Mouse (Mus musculus) fat pad, adult 2 months (tissue): ENCODE results near the gene Nsf.
"Not testable (repeated sequence)": the region's sequence is repeated elsewhere in the genome, so short reads cannot be mapped to it uniquely, and the experiment has no call there.

Experiments
- DNase-seq: peaks from one replicate; pipeline ENCODE4 v3.0.0-alpha.2; 2011; ENCODE audit warnings: low read depth, low spot score; ENCODE audit errors: extremely low read depth

Nsf gene

DNA sequence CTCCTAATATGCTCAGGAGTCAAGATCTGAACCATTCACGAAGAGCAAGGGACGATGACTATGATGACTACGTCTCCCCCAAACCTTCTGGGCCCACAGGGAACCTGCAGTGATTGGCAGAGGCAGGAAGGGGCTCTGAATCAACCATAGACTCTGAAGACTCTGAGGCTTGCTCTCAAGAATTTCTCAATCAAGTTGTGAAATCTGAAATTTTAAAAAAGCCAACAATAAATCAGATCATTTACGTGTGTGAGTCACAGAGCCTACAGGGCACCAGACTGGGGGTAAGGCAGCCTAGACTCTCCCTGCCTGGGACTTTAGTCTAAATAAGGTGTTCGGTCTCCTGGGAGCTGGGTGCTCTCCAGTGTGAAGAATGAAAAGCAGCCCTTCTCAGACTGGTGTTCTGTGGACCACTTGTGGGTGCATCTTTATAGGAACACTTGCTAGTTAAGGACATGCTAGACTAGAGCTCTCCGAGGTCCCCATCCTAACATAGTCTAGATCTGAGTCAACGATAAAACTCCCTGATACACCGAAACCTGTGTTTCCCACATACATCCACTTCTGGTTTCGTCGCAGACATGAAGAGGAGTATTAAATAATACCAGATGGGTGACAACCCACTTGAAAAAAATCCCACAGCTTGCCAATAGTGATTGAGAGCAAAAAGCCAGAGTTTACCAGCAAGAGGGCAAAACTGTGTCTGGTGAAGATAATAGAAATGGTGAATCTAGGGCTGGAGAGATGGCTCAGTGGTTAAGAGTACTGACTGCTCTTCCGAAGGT is 56.7 kb downstream of the Nsf start:
- no peak for DNase-seq

DNA sequence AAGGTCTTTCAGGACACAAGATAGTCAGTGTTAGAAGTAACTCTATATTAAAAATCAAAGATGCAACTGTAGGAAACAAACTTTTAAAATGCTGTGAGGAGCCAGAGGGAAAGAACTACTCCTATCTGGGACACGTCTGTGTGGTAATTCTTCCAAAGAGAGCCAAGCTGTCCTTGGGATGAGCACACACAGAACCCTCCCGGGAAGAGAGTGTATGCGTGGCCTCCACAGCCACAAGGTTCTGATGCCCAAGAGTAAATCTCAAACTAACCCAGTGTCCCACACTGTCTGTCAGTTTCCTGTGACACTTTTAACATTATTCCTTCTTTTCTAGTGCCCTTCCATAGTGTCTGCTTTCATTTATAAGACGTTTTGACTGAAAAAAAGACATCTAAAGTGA is 57.8 kb downstream of the Nsf start:
- DNase-seq, result no peak

DNA sequence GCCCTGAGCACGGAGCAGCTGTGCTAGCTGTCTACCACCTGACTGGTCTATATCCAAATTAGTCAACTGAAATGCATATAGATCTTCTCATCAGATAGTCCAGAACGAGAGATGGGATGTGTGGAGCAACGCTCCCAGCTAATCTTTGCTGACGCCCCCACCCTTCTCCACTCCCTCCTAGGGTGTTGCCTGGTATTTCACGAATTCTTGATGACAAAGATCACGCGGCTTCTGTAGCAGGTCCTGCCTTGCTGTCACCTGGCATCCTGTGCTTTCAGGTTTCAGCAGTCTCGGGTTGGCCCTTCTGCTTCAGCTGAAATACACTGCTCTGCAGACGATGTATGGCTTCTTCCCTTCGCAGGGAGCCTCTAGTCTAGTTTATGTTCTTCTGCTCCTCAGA is 61.0 kb downstream of the Nsf start:
- no peak for DNase-seq

DNA sequence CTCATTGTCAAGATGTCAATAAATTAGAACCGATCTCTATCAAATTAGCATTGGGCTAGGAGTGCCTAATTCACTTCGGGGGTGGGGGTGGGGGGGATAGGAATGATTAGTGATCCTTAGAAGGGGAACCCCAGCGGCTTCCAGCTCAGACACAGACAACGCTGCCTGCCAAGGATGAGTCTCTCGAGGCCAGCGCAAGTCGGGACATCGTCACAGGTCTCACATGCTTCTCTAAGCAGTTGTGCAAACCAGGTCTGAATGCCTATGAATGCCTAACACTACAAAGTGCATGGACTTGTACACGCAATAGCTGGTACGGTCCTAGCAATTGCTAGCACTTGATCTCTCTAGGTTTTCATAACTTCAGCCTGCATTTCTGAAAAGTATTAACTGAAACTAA is 62.1 kb downstream of the Nsf start:
- no peak for DNase-seq

DNA sequence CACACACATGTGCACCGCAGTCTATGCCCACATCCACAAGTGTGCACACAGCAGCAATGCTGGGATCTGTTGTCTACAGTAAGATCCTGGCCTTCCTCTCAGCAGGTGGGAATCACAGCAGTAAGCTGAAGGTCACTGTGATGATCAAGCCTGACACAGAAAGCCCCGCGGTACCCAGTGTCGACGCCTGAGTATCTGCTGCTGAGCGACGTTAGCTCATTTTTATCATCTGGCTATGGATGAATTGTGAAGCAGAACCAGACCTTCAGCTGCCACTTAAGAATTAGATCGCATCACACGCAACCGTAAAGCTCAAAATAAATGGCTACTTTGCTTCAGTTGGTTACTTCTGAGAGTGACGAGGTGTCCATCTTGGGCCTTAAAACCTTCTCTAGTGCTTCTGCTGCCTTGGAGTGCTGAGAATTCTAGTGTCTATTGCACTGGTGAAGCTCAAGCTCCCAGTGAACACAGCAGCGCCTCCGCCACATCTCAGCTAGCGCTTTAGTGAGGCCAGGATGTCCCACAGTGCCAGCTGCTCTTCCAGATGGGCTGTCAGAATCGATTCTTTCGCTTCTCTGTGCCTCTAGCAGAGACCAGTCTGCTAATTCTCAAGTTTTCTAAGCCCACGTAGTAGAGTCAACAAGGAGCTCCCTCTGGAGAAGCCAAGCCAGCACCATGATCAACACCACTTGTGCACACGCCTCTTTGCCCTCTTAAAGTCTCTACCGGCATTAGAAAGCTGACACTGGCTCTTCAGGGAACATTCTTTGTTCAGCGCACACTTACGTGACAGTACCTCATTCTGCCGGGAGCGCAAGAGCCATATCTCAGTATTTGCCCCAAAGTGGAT is 63.3 kb downstream of the Nsf start:
- no peak for DNase-seq

DNA sequence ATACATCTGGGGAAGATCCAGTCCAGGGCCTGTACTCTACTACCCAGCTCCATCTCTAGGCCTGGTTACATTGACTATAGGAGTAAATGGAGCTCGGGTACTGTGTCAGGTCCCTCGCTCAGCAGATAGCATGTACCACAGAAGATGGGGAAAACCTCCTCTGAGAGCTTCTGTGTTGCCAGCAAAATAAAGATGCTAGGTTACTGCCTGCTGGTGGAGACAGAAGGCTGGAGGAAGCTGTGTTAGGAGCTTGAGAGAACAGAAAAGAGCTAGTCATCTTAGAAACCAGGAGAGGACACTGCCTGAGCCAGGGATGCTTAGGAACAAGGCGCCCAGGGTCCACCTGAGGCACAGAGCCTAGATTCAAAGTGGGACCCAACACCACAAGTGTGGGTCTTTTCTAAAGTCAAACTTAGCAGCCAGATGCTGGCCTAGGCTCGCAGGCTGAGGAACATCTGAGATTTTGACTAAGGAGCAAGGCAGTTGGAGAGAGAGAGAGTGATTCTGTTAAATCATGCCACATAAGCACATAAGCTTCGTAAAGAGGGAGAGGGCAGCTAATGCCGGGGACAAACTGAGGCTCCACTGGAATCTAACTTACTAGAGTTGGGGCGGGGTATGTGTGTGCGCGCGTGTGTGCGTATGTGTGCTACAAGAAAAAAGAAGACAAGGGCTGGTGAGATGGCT is 66.0 kb downstream of the Nsf start:
- no peak for DNase-seq

DNA sequence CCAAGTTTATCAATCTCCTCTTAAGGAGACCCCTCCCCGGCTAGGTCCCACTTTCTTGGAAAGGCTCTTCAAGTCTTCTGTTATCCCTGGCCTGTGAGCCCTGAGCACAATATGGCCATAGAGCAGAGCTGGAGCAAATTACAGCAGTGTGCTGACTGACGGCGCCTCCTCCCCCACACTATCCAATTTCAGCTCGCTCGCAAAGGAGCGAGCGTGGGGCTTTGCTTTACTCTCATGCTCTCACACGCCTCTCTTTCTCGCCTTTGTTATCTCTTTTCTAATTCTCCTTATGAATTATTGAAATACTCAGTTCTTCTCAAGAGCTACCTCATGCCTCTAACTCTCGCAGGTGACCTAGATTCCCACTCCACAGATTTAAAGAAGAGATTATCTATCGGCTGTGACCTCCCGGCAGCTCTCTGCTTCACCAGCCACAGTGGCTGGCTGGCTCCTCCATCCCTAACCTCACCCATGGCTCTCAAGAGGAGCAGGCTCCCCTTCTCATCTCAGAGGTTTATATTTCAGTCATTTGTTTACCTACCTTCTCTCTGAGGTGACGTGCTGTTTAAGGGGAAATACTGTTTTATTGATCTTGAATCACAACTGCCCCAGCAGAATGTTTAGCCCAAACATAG is 69.0 kb downstream of the Nsf start:
- no peak for DNase-seq

DNA sequence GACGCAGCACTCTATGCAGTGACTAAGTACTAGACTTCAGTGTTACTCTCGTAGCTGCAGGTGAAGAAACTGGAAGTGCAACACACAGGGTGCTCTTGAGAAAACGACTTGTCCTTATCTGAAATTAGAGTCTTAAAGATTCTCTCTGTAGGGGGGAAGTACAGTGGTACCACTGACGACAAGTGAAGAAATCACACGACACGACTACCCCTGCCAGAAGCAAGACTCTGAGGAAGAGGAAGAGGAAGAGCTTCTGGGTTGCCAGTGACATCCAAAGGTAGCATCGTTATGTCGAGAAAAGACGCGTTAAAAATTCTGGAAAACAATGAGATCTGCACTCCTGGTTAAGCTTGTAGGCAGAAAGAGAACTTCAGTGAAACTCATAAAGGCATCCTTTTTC is 70.1 kb downstream of the Nsf start:
- DNase-seq, result no peak

DNA sequence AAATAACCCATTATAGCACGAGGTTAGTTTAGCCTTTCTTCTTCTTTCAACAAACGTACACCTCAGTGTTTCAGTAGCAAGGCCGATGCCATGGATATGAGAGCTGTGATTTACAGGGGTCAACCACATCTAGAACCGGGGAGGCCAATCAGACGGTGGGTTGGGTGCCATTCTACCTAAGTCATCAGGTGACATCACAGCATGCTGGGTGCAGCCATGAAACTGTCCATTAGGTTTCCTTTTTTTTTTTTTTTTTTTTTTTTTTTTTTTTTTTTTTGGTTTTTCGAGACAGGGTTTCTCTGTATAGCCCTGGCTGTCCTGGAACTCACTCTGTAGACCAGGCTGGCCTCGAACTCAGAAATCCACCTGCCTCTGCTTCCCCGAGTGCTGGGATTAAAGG is 74.4 kb downstream of the Nsf start:
- not testable (repeated sequence) for DNase-seq

DNA sequence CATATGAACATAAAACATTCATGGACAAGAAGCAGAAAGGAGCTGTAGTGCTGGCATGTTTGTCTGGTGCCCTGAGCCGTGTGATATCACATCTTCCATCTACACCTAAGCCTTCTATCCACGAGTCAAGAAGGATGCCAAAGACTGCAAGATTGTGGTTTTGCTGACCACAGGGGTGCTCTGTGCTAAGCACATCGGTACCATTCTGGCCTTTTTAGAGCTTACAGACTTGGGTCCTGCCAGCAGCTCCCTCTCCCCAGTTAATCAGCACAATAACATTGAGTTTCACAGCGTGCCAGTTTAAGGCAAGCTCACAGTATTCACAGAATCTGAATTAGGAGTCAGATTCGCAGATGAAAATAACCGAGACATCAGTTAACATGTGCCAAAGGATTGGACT is 75.4 kb downstream of the Nsf start:
- no peak for DNase-seq

DNA sequence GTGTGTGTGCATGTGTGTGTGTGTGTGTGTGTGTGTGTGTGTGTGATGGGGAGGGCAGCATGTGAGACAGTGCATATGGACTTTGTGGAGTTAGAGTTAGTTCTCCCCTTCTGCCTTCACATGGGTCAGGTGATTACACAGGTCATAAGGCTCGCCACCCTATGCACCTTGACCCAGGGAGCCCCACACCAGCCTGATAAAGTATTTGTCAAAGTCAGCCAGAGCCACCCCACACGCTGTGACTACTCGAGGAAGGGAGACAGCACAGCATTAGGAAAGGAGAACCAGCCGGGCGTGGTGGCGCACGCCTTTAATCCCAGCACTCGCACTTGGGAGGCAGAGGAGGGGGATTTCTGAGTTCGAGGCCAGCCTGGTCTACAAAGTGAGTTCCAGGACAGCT is 83.5 kb downstream of the Nsf start:
- DNase-seq, result no peak

DNA sequence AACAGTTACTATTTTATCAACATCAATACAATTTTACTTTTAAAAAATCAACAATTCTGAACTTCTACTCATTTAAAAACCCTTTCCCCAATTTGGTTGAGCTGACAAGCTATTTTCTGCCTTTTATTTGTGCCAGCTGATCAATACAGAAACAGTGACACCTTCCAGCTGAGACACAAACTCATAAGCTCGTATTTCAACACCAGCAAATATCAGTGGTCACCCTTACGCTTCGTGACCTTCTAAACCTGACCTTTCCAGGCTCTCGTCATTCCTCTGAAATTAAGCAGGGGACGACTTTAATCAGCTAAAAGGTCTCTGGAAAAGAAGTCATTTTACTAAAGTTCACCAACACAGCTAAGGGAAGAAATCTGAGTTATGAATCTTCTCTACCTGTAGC is 86.2 kb downstream of the Nsf start:
- no peak for DNase-seq

DNA sequence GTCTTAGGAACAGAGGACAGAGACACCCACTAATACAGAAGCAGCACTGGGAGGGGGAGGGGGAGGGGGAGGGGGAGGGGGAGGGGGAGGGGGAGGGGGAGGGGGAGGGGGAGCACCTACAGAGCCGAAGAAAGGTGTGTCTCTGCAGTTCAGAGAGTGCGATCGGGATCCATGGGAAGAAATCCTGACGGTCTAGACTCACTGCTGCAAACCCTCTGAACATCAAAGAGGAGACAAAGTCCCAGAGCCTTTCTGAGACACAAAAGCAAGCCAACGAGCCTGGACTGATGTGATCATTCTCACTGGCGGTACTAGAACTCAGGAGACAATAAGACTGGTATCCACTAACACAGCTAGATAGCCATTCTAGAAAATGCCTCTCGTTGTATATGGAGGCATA is 88.5 kb downstream of the Nsf start:
- DNase-seq, result no peak

DNA sequence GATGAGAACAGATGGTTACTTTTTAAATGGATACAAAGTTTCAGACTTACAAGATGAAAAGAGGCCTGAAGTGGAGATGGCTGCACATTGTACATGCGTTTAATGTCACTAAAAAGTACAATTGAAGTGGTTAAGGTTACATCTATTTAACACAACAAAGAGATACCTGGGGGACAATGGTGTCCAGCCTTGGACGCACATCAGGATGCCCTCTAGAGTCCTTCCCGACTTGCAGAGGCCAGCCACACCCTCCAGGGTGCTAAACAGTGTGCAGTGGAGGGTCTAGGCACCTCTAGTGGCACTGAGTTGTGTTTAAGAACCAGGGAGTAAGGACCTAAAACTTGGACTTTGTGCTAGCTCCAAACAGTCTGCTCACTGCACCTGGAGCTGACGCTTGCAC is 89.4 kb downstream of the Nsf start:
- no peak for DNase-seq

DNA sequence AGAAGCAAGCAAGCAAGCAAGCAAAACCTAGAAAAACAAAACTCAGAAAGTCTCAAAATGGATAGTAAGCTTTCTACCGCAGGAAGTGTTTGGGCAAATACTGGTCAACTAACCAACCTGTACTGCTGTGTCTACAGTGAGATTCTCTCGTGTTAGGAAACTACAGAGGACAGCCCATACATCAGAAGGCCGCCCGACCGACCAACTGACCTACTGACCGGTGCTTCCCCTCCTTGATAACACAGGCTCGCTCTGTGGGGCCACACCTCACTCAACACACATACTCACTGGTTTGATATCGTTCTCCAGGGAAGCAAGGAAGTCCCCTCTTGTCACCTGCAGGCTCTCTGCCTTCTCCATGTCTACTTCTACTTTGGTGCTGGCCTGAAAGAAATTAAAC is 90.9 kb downstream of the Nsf start:
- DNase-seq, result no peak

DNA sequence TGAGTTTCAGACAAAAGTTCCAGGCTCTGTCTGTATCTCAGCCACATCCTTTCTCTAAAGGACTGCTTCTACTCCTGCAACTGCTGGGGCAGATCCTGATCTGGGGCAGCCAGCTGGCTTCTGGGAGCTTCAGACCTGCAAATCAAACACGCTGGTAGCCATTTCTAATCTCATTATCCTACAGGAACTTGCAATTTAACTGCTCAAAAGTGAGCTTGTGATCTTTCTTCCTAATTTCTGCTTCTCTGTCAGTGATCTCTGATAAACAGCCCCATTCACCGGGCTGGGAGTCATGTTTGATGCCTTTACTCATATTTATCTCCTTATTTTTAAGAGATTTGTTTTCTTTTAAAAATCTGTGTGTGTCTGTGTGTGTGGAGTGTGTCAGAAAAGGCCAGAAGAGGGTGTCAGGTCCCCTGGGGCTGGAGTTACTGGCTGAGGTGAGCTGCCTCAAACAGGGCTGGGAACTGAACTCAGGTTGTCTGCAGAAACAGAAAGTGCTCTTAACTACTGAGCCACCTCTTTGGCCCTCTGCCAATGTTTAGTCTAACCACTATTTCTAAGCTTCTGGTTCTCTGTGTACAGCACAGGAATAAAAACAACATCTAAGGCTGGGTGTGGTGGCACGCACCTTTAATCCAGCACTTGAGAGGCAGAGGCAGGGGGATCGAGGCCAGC is 93.8 kb downstream of the Nsf start:
- DNase-seq, result no peak

DNA sequence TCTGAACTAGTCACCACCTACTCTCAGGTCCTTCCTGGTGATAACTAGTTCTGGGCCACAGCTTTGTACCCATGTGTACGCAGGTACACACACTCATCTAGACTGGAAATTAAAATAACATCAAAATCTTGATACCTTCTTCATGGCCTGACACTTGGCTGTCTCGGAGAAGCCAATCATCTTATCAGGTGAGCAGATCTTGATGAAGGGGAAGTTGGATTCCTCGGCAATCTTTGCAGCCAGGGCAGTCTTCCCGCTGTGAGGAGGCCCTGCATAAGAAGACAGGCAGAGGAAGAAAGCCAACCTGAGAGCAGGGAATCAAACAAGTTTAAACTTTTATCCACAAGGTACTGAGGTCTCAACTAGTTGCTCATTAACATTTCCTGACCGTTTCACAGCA is 95.1 kb downstream of the Nsf start:
- no peak for DNase-seq

DNA sequence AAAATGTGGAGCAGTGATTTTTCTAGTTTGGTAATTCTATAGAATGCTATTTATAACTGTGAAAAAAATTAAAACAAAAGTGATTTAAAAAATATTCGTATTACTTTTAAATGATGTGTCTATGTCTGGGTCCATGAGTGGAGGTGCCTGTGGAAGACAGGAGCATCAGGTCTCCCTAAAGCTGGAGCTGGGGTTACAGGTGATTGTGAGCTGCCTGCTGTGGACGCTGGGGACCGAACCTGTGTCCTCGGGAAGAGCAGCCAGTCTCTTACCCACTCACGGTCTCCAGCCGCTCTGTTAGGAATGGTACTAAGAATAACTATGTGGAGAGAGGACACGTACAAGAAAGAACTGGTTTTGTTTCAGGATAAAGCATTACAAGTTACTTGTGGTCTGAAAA is 97.2 kb downstream of the Nsf start:
- DNase-seq, result no peak

DNA sequence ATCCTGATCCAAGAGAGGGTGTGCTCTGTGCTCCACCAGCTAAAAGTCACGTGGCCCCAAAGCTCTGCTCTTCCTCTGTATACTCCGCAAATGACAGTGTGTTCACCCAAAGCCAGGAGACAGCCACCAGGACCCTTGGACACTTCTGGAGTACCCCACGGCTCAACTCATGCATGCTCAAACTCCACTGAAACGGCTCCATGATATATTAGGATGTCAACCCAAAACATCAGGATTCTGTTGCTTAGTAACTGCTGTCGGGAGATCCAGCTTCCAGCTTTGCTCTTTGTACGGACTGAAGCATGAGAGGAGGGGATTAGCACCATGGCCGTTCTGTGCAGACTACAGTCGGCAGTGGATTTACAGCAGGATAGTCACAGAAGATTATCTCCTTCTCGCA is 99.6 kb downstream of the Nsf start:
- no peak for DNase-seq

DNA sequence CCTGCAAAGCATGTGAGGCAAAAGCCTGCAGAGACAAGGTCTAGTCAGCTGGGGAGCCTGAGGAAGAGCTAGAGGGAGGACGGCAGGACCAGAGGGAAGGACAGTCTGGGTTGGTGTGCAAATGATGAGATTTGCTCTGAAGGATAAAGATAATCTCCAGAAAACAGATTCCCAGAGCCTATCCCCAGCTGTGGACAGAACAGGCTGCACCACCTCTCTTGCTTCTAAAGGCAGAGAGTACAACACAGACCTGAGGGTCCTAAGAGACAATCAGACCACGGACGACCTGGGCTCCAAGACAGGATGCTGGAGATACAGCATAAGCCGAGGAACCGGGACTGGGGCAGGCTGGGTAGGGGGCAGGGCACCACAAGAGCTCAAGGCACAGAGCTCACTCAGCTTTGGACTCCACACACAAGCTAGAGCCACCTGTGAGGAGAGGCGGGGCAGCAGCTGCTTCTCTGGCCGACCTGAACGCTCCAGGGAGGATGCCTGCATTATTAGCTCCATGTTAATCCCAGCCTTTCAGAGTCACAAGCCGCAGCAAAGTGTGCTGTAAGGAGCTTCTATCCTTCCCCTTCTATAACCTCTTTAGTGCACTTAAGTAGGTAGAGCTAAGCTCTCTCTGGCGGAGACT is 100.5 kb downstream of the Nsf start:
- DNase-seq, result no peak
